Mouse (Mus musculus): ENCODE results near the gene Tbc1d14.

Gene Tbc1d14

DNA sequence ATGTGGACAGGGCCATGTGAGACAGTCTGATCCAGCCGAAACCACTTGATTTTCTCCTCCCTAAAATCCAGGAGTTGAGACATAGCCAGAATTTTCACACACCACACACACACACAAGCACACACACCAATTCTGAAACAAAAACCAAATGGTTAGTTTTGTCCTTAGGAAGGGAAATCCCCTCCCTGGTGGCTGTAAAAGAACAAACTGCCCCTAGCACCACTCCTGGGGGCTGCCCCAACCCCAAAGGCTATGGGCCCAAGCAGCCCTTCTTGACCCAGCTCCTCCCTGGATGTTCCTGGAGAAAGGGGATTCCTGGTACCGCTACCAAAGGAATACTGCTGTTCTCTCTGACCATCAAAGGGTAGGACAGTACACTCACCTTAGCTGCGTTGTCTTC, 16.6 kb downstream of the Tbc1d14 start:
- DNase-seq (ENCODE audit: low spot score in 2 of 2): no peak

DNA sequence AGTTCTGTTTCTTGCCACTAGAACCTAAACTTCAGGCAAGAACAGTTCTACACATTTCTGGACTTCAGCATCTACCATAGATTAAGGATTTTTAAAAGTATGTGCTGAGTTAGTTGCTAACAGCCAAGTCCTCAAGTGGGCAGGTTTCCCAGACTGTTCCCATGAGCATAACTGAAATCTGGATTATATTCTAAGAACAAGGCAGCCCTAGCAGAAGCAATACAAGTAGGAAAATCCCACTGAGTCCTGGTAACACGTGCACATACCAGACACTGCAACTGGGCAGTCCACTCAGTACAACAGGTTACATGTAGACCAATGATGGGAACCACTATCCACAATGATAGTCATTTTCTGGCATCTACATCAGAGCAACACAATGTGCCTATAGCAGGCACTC, 17.3 kb downstream of the Tbc1d14 start:
- DNase-seq (ENCODE audit: low spot score in 2 of 2): no peak

GRCm38 (mm10) chr5:36575227-36575626, 17.8 kb downstream of the Tbc1d14 start:
- DNase-seq (ENCODE audit: low spot score in 2 of 2): no peak

GRCm38 (mm10) chr5:36574147-36574870, 18.8 kb downstream of the Tbc1d14 start:
- no peak for DNase-seq (ENCODE audit: low spot score in 2 of 2)

- no peak for DNase-seq (ENCODE audit: low spot score in 2 of 2)
Observed at GRCm38 (mm10) chr5:36573354-36573753, 19.7 kb downstream of the Tbc1d14 start.

- no peak for DNase-seq (ENCODE audit: low spot score in 2 of 2)
Observed at GRCm38 (mm10) chr5:36571371-36571770, 21.7 kb downstream of the Tbc1d14 start.

DNA sequence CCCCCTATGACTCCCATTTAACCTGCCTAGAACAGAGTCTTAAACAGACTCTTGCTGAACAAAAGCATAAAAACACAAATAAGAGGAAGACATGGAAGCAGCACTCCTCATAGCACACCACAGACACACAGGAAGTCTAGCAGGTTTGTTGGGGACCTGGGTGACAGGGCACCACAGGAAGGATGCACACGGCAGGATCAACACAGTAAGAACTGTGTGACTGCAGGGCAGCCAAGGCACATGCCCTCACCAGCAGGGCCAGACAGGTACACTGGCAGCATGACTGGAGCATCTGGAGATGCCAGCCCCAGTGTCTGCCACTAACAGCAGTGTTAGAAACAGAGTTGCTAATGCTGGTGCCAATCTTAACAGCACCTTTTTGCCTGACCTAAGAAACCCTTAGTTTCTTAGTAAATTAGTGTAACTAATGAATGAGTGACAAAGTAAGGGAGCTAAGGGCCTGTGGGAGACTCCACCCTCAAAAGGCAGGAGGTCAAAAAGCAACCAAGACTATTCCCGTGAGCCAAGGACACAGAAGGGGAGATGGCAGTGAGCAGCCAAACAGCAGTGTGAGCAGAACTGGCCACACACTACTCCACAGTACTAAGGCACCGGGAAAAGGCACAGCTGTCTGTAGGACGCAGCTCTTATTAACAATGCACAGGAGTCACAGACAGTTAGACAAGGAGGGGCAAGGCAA, 22.4 kb downstream of the Tbc1d14 start:
- no peak for DNase-seq (ENCODE audit: low spot score in 2 of 2)

DNA sequence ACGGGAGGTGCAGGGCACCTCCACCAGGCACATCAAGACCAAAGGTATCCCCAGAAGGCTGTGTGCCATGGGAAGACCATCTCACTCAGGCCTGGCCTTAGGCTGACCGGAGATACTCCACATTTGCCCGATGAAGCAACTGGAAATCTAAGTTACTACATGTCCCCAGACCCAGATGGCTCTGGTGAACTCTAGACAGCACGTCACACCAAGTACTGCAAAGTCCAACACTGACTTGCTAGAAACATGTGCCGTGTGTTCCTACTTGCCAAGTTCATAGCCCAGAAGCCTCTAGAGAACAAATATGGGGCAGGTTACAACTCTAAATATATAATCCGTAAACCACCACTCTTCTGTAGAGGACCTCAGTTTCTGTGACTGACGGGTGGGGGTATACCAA, 23.0 kb downstream of the Tbc1d14 start:
- DNase-seq (ENCODE audit: low spot score in 2 of 2): no peak

- DNase-seq (ENCODE audit: low spot score in 2 of 2): no peak
Observed at GRCm38 (mm10) chr5:36568118-36568517, 25.0 kb downstream of the Tbc1d14 start.

DNA sequence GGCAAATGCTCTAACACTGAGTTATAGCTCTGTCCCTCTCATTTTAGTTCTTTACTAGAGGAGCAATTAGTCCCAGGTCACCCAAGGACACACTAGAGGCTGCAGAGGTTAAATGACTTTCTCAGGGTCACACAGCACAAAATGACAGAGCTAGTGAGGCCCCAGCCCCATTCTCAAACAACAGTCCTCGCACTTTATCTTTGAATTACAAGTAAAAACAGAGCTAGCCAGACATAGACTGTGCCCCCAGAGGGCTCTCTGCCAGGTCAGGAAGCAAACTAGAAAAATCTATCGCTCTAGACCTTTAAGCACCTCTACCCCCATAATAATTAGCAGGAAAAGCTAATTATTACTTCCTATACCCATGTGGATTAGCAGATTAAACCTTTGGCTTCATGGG, 25.4 kb downstream of the Tbc1d14 start:
- no peak for DNase-seq (ENCODE audit: low spot score in 2 of 2)

- DNase-seq (ENCODE audit: low spot score in 2 of 2): no peak
Observed at GRCm38 (mm10) chr5:36564530-36564929, 28.5 kb downstream of the Tbc1d14 start.

DNA sequence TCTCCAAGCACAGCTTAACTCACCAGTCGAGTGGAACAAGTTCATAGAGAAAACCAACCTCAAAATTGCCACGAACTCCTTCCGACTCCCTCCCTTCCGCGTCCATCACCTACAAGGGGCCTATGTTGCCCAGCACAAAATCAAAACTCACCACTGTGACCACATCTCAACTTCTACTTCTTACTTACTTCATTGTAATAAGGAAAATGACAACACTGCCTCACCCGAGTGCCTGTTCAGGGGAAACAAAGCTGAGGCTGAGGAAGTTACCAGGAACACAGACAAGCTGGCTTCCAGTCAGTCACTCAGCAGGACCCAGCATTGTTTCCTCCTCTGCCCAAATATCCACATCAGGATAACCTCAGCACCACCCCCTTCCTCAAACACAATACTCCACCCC, 29.3 kb downstream of the Tbc1d14 start:
- DNase-seq (ENCODE audit: low spot score in 2 of 2): no peak

GRCm38 (mm10) chr5:36562791-36563445, 30.2 kb downstream of the Tbc1d14 start:
- DNase-seq (ENCODE audit: low spot score in 2 of 2): no peak

- DNase-seq (ENCODE audit: low spot score in 2 of 2): no peak
Observed at GRCm38 (mm10) chr5:36561509-36561908, 31.6 kb downstream of the Tbc1d14 start.

DNA sequence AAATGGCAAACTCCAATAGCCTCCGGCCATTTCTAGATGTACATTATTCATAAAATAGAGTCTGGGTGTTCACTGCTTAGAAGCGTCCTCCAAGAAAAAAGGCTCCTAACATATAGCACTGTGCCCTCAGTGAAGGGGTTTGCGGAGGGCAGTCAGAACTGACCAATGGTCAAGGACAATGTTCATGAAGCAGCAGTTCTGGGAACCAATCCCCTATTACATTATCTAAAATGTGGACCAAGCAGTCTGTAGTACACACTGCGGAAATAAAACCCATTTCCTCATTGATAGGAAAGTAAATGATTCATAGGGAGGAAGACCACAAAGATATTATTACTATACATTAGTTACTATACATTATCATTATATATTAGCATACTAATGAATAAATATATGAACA, 32.6 kb downstream of the Tbc1d14 start:
- no peak for DNase-seq (ENCODE audit: low spot score in 2 of 2)

- no peak for DNase-seq (ENCODE audit: low spot score in 2 of 2)
Observed at GRCm38 (mm10) chr5:36559510-36560235, 33.4 kb downstream of the Tbc1d14 start.

DNA sequence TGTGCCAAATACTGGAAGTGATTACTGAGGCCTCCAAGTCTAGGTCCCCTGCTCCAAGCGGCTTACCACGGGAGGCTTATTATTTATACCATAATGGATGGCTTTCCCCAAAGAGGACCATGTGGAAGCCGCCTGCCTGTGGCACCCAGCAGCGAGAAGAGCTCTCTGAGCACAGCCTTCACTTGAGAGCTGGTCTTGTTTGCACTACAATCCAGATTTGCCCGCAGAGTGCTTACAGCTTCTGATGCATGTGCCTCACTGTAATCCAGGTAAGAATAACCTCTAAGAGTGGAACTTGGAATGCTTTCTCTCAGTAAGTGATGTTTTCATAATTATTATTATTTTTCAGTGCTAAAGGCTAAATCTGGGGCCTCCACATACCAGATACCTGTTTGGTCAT, 34.0 kb downstream of the Tbc1d14 start:
- no peak for DNase-seq (ENCODE audit: low spot score in 2 of 2)

DNA sequence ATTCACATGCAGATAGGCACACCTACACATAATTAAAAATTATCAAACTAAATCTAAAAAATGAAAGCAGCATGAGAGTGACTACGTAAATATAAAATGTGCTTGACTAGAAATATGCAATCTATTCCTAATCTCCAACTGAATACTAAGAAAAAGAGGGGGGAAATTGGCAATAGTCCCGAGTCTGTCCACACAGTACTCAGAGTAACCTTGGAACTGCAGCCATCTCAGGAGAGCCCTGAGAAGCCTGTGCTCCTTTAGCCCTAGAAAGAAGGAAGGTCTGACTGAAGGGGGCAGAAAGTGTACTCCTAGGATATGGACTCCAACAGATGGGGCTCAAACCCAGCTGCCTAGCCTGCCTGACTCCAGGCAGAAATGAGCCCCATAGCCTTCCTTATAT, 34.5 kb downstream of the Tbc1d14 start:
- DNase-seq (ENCODE audit: low spot score in 2 of 2): no peak

DNA sequence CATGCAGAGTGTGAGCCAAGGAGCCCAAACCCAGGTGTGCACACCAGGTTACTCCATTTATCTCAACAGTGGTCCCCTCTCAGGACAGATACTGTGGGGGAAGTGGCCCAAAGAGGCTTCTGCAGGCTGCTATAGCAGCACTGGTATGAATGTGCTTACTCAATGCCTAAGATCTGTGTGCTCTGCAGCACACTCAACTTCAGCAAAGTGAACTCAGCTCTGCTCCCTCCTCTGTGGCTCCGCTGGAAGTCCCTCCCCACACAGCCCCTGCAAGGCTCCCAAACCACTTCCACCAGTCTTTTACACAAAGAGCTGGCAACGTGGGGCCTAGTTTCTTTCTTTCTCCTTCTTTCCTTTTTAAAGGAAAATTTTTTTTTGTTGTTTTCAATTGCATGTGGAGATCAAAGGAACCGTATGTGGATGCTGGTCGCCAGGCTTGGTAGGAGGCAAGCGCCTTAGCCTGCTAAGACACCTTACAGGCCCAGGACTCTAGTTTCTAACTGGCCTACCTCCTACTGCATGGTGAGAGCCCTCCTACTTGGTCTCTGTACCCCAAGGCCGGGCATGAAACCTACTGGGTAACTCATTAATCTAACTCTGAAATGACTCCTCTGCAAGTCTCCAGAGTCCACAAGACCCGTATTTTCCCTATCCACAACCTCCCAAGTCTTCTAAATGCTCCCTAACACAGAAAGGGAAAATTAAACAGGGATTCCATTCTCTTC, 35.3 kb downstream of the Tbc1d14 start:
- no peak for DNase-seq (ENCODE audit: low spot score in 2 of 2)

DNA sequence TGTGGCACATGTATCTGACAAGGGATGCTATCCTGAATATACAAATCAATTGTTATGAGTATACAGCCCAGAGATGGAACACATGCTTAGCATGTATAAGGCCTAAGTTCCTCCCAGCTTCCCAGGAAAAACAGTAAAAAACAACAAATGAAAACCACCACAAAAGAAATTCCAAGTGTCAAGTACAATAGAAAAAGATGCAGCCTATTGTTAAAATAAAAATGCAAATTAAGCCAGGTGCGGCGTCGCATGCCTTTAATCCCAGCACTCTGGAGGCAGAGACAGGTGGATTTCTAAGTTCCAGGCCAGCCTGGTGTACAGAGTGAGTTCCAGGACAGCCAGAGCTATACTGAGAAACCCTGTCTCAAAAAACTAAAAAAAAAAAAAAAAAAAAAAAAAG, 36.2 kb downstream of the Tbc1d14 start:
- DNase-seq (ENCODE audit: low spot score in 2 of 2): no peak

DNA sequence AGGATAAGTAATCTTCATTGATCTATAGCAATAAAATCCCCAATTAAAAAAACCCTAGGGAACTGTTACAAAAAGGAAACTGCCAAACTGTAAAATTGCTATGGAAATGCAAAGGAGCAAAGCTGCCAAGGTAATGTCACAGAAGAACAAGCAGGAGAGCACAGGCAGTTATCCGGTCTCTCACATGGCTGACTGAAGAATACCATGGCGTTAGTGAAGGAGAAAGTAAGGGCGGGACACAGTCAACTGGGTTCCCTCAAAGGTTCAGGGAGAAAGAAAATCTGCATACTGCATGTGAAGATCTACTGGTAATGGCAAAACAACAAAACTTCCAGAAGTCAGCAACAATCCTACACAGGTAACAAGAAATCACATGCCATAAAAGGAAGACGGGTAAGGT, 36.8 kb downstream of the Tbc1d14 start:
- DNase-seq (ENCODE audit: low spot score in 2 of 2): no peak

DNA sequence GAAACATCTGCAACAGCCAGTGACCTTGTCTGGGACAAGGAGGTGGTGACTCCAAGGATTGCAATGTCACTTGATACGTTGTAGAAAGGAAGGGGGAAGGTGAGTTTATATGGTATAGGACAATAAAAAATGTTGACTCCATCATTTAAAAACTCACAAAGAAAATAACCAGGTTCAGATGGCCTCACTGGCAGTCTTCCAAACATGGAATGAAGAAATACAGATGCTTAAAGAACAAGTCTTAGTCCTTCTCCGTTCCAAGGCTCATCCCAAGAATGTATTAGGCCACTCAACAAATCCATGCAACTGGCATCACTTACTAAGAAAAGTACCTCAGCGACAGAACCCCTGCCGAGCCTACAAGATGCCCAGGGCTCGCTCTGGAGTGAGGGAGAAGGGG, 38.6 kb downstream of the Tbc1d14 start:
- no peak for DNase-seq (ENCODE audit: low spot score in 2 of 2)
